Mouse (Mus musculus) erythroblast, adult 5-6 weeks (primary cell): ENCODE results near the gene Ctnnbl1. TPM values are rescaled to one million over a fixed set of nuclear protein-coding genes. Genes with fewer than 3 reads are reported as not detected.

Source experiments
- ATAC-seq: replicated peaks from 2 replicates; pipeline ENCODE4 v1.8.0; 2016; ENCODE audit warnings: moderate number of reproducible peaks, mild to moderate bottlenecking, moderate TSS enrichment, inconsistent platforms; ENCODE audit not compliant: poor library complexity, low FRiP score, severe bottlenecking
- total RNA-seq, 2 experiments: library from RNA; stranded (forward) in 1 of 2; stranded (reverse) in 1 of 2; fragments of 150-400 nt in 1 of 2; fragments of 200-764, 138-1000 nt in 1 of 2; gene quantifications; 2 replicates each; pipeline versions ENCODE4 v1.2.3 to v1.2.4; 2015 to 2017; ENCODE audit warnings: low replicate concordance in 2 of 2

Gene Ctnnbl1
- total RNA-seq, 2 experiments from 2014 or later = 8.1 to 13.6 TPM

- no peak for ATAC-seq
Observed at GRCm38 (mm10) chr2:157814116-157814964, 77.1 kb downstream of the Ctnnbl1 start.

GRCm38 (mm10) chr2:157814965-157815283 is 77.7 kb downstream of the Ctnnbl1 start:
- no peak for ATAC-seq

GRCm38 (mm10) chr2:157817672-157818071 is 80.5 kb downstream of the Ctnnbl1 start:
- no peak for ATAC-seq

GRCm38 (mm10) chr2:157818576-157819320 is 81.5 kb downstream of the Ctnnbl1 start:
- ATAC-seq = no peak

GRCm38 (mm10) chr2:157819401-157819800 is 82.2 kb downstream of the Ctnnbl1 start:
- ATAC-seq = no peak

- ATAC-seq = no peak
Observed at GRCm38 (mm10) chr2:157821259-157821658, 84.1 kb downstream of the Ctnnbl1 start.

- no peak for ATAC-seq
Observed at GRCm38 (mm10) chr2:157823456-157823855, 86.3 kb downstream of the Ctnnbl1 start.

GRCm38 (mm10) chr2:157824249-157824648 is 87.0 kb downstream of the Ctnnbl1 start:
- no peak for ATAC-seq

GRCm38 (mm10) chr2:157830101-157830500 is 92.9 kb downstream of the Ctnnbl1 start:
- no peak for ATAC-seq

- ATAC-seq = no peak
Observed at GRCm38 (mm10) chr2:157830620-157831354, 93.6 kb downstream of the Ctnnbl1 start.

GRCm38 (mm10) chr2:157837050-157837449 is 99.8 kb downstream of the Ctnnbl1 start:
- no peak for ATAC-seq

- ATAC-seq = no peak
Observed at GRCm38 (mm10) chr2:157838206-157838923, 101.2 kb downstream of the Ctnnbl1 start.

- ATAC-seq = no peak
Observed at GRCm38 (mm10) chr2:157840641-157841078, 103.5 kb downstream of the Ctnnbl1 start.

GRCm38 (mm10) chr2:157841121-157841520 is 103.9 kb downstream of the Ctnnbl1 start:
- no peak for ATAC-seq

GRCm38 (mm10) chr2:157844746-157845145 is 107.5 kb downstream of the Ctnnbl1 start:
- ATAC-seq = no peak

- ATAC-seq = no peak
Observed at GRCm38 (mm10) chr2:157845831-157846230, 108.6 kb downstream of the Ctnnbl1 start.

GRCm38 (mm10) chr2:157853135-157853534 is 115.9 kb downstream of the Ctnnbl1 start:
- no peak for ATAC-seq

GRCm38 (mm10) chr2:157855814-157856213 is 118.6 kb downstream of the Ctnnbl1 start:
- no peak for ATAC-seq

- ATAC-seq = no peak
Observed at GRCm38 (mm10) chr2:157857496-157857895, 120.3 kb downstream of the Ctnnbl1 start.

GRCm38 (mm10) chr2:157858317-157858716 is 121.1 kb downstream of the Ctnnbl1 start:
- ATAC-seq = no peak
